Mouse (Mus musculus): ENCODE data around the gene Prss2.
"Not testable (repeated sequence)": the region's sequence is repeated elsewhere in the genome, so short reads cannot be mapped to it uniquely, and the experiment has no call there.

Prss2 gene

GRCm38 (mm10) chr6:41556389-41556788, 34.8 kb downstream of the Prss2 start:
- no peak for DNase-seq

- no peak for DNase-seq
These were observed 35.9 kb downstream of the Prss2 start for GRCm38 (mm10) chr6:41557468-41557867.

- DNase-seq: no peak
These were observed 36.7 kb downstream of the Prss2 start for GRCm38 (mm10) chr6:41558271-41558670.

GRCm38 (mm10) chr6:41559331-41559730, 37.7 kb downstream of the Prss2 start:
- DNase-seq: no peak

- no peak for DNase-seq
These were observed 38.7 kb downstream of the Prss2 start for GRCm38 (mm10) chr6:41560273-41560672.

GRCm38 (mm10) chr6:41562598-41562997, 41.0 kb downstream of the Prss2 start:
- DNase-seq: no peak

- not testable (repeated sequence) for DNase-seq
These were observed 41.7 kb downstream of the Prss2 start for GRCm38 (mm10) chr6:41563104-41563951.

- no peak for DNase-seq
These were observed 43.7 kb downstream of the Prss2 start for GRCm38 (mm10) chr6:41565261-41565660.

- no peak for DNase-seq
These were observed 45.4 kb downstream of the Prss2 start for GRCm38 (mm10) chr6:41566965-41567364.

GRCm38 (mm10) chr6:41569078-41569477, 47.5 kb downstream of the Prss2 start:
- no peak for DNase-seq
